Mouse (Mus musculus) forebrain, postnatal 0 days (tissue): ENCODE results near the gene Dpm3. TPM values are rescaled to one million over a fixed set of nuclear protein-coding genes. Genes with fewer than 3 reads are reported as not detected.
A peak's percentile ranks its signal among the peaks of the same experiment; 100 is the strongest.

Experiments used
- ATAC-seq: fragments of 200-750 bp; cut with Nextera tagmentation; 2 replicates; pipeline ENCODE4 v1.8.0; 2017; ENCODE audit warnings: mild to moderate bottlenecking, moderate library complexity
- DNase-seq: peaks from one replicate; pipeline ENCODE4 v3.0.0-alpha.2; 2015
- H3K27ac ChIP-seq: fragments of 300-500 bp; sonication (generic); 2 replicates; pipeline ENCODE4 v1.5.1; 2014; ENCODE audit warnings: low read depth, mild to moderate bottlenecking, antibody characterized with exemption, low read length, moderate library complexity, mixed read lengths
- H3K27me3 ChIP-seq: fragments of 300-500 bp; sonication (generic); 2 replicates; pipeline ENCODE4 v1.6.1; 2014; ENCODE audit warnings: mild to moderate bottlenecking, low read length, mixed read lengths; ENCODE audit not compliant: insufficient read depth
- H3K36me3 ChIP-seq: fragments of 300-500 bp; sonication (generic); 2 replicates; pipeline ENCODE4 v1.6.1; 2014; ENCODE audit warnings: mild to moderate bottlenecking, moderate library complexity; ENCODE audit not compliant: insufficient read depth
- H3K4me1 ChIP-seq: fragments of 300-500 bp; sonication (generic); 2 replicates; pipeline ENCODE4 v1.6.1; 2014; ENCODE audit warnings: antibody characterized with exemption; ENCODE audit not compliant: insufficient read depth
- H3K4me2 ChIP-seq: fragments of 300-500 bp; sonication (generic); 2 replicates; pipeline ENCODE4 v1.6.1; 2014; ENCODE audit warnings: low read depth, mild to moderate bottlenecking, moderate library complexity
- H3K4me3 ChIP-seq: fragments of 300-500 bp; sonication (generic); 2 replicates; pipeline ENCODE4 v1.5.1; 2014; ENCODE audit warnings: low read depth, low read length, mixed read lengths
- H3K9ac ChIP-seq: fragments of 300-500 bp; sonication (generic); 2 replicates; pipeline ENCODE4 v1.6.1; 2014; ENCODE audit warnings: mild to moderate bottlenecking
- H3K9me3 ChIP-seq: fragments of 300-500 bp; sonication (generic); 2 replicates; pipeline ENCODE4 v1.6.1; 2016; ENCODE audit warnings: low read length
- CTCF ChIP-seq: sonication (generic); IDR thresholded peaks from 2 replicates; pipeline ENCODE4 v1.5.1; 2016; ENCODE audit warnings: antibody characterized with exemption, control low read depth, low read depth
- WGBS: fragments of 180-500 bp; shearing (Covaris S2); extraction: QIAGEN DNeasy Blood & Tissue Kit; methylation state at CpG from one replicate; pipeline ENCODE4 v1.1.7; 2014; 5-methylcytosine and 5-hydroxymethylcytosine counted together
- polyA plus RNA-seq: library from polyadenylated mRNA; unstranded; fragments of >200 nt; fragmentation: Nextera tagmentation; extraction: Ambion mirVana; gene quantifications from 2 replicates; pipeline ENCODE4 v1.2.1, GENCODE M21; 2015
- total RNA-seq: library from RNA; depleted of rRNA; stranded (reverse); fragments of >200 nt; gene quantifications from 2 replicates; pipeline ENCODE4 v1.2.3, GENCODE M21; 2014

Dpm3 gene
- total and polyA plus RNA-seq, 2 experiments from 2014 or later: 74.9 to 160 TPM

GRCm38 (mm10) chr3:89304440-89304839 lies 45.3 kb downstream of the Dpm3 start:
- Histone ChIP-seq H3K9ac (no peak overlapping the region), H3K9me3 (no peaks in the 10 kb centered on the region), H3K4me3 (no peak overlapping the region), H3K27me3 (no peaks in the 10 kb centered on the region; the same call in 1 of the 2 replicates), H3K27ac (no peak overlapping the region), H3K4me1 (no peaks in the 10 kb centered on the region), H3K36me3 (no peaks in the 10 kb centered on the region), H3K4me2 (no peak overlapping the region)
- no peak for ATAC-seq
- no peak for TF ChIP-seq CTCF
- no peak for DNase-seq
- 72% methylated on average over 6 of the region's 6 CpGs for WGBS

- H3K4me2 ChIP-seq: no peak overlapping the region
- WGBS: 73% methylated on average over 4 of the region's 4 CpGs
- no peaks in the 10 kb centered on the region for H3K4me1 ChIP-seq
Measured at GRCm38 (mm10) chr3:89305105-89305504, 45.9 kb downstream of the Dpm3 start.

GRCm38 (mm10) chr3:89305551-89306325 lies 46.6 kb downstream of the Dpm3 start:
- ATAC-seq: no peak
- H3K36me3 ChIP-seq: no peaks in the 10 kb centered on the region
- 76% methylated on average over 8 of the region's 8 CpGs for WGBS

More at GRCm38 (mm10) chr3:89305105-89305504, 45.9 kb downstream of the Dpm3 start:
- ATAC-seq (no peak), DNase-seq (no peak)
- Histone ChIP-seq H3K9ac (no peak overlapping the region), H3K27ac (no peak overlapping the region), H3K9me3 (no peaks in the 10 kb centered on the region), H3K27me3 (no peaks in the 10 kb centered on the region; the same call in 1 of the 2 replicates), H3K4me3 (no peak overlapping the region), H3K36me3 (no peaks in the 10 kb centered on the region)
- TF ChIP-seq CTCF: no peak

GRCm38 (mm10) chr3:89308089-89308488 lies 48.9 kb downstream of the Dpm3 start:
- Histone ChIP-seq H3K27me3 (no peaks in the 10 kb centered on the region), H3K27ac (no peak overlapping the region), H3K36me3 (peaks cover 3% of the 10 kb centered on the region; the same call in 1 of the 2 replicates), H3K4me1 (no peaks in the 10 kb centered on the region), H3K4me3 (no peak overlapping the region), H3K9me3 (no peaks in the 10 kb centered on the region), H3K4me2 (no peak overlapping the region), H3K9ac (no peak overlapping the region)
- DNase-seq (peak; percentile 77), ATAC-seq (peak; percentile 81)
- peak; percentile 88 for TF ChIP-seq CTCF
- 10% methylated on average over 9 of the region's 9 CpGs for WGBS

More at GRCm38 (mm10) chr3:89305551-89306325, 46.6 kb downstream of the Dpm3 start:
- Histone ChIP-seq H3K4me1 (no peaks in the 10 kb centered on the region), H3K4me2 (no peak overlapping the region), H3K27me3 (no peaks in the 10 kb centered on the region), H3K9ac (no peak overlapping the region), H3K9me3 (no peaks in the 10 kb centered on the region), H3K4me3 (no peak overlapping the region), H3K27ac (no peak overlapping the region)
- TF ChIP-seq CTCF: no peak
- DNase-seq: no peak

GRCm38 (mm10) chr3:89314340-89314739 lies 55.2 kb downstream of the Dpm3 start:
- no peak overlapping the region for H3K9ac ChIP-seq
- no peak for DNase-seq
- 65% methylated on average over 5 of the region's 5 CpGs for WGBS
- no peak for TF ChIP-seq CTCF
- peaks cover 12% of the 10 kb centered on the region for H3K4me1 ChIP-seq
- H3K27me3 ChIP-seq: no peaks in the 10 kb centered on the region
- H3K4me2 ChIP-seq: no peak overlapping the region
- no peaks in the 10 kb centered on the region for H3K9me3 ChIP-seq
- no peak overlapping the region for H3K27ac ChIP-seq
- H3K36me3 ChIP-seq: peaks cover 22% of the 10 kb centered on the region
- ATAC-seq: no peak
- no peak overlapping the region for H3K4me3 ChIP-seq

GRCm38 (mm10) chr3:89314791-89315190 lies 55.6 kb downstream of the Dpm3 start:
- no peak for TF ChIP-seq CTCF
- H3K4me1 ChIP-seq: peaks cover 13% of the 10 kb centered on the region
- no peak overlapping the region for H3K27ac ChIP-seq
- H3K9ac ChIP-seq: no peak overlapping the region; the same call in 1 of the 2 replicates
- peak overlapping the region; percentile 40; the same call in 1 of the 2 replicates for H3K4me2 ChIP-seq
- no peaks in the 10 kb centered on the region for H3K9me3 ChIP-seq
- peaks cover 22% of the 10 kb centered on the region for H3K36me3 ChIP-seq
- H3K27me3 ChIP-seq: no peaks in the 10 kb centered on the region
- DNase-seq (no peak), ATAC-seq (no peak)
- H3K4me3 ChIP-seq: no peak overlapping the region
- WGBS: 38% methylated on average over 2 of the region's 2 CpGs

- H3K9me3 ChIP-seq: no peaks in the 10 kb centered on the region
- no peaks in the 10 kb centered on the region for H3K27me3 ChIP-seq
- no peak overlapping the region for H3K4me3 ChIP-seq
- DNase-seq: peak; percentile 83
- TF ChIP-seq CTCF: peak; percentile 91
- ATAC-seq: no peak
- no peak overlapping the region for H3K27ac ChIP-seq
- WGBS: 9% methylated on average over 24 of the region's 26 CpGs
- H3K9ac ChIP-seq: peak overlapping the region; percentile 18; the same call in 1 of the 2 replicates
- peak overlapping the region; percentile 40 for H3K4me2 ChIP-seq
- peaks cover 22% of the 10 kb centered on the region for H3K36me3 ChIP-seq
- H3K4me1 ChIP-seq: peaks cover 13% of the 10 kb centered on the region
Measured at GRCm38 (mm10) chr3:89315195-89315929, 56.2 kb downstream of the Dpm3 start.
